Mouse (Mus musculus) monocyte, adult 59 days (primary cell): Measurements from ENCODE around the gene Pom121l2. TPM values are rescaled to one million over a fixed set of nuclear protein-coding genes. Genes with fewer than 3 reads are reported as not detected.

Experiments
- total RNA-seq, 2 experiments: library from RNA; stranded (reverse); gene quantifications; one replicate each; pipeline ENCODE4 v1.2.4; 2023

Pom121l2 gene
- not detected for total RNA-seq

GRCm38 (mm10) chr13:21980981-21981802 lies at the start of gene Pom121l2:
Gene Pom121l2, plus strand, starts transcription at chr13:21981194.

GRCm38 (mm10) chr13:21944926-21945740 lies 35.9 kb upstream of the Pom121l2 start, which contains the start of gene Zfp184:
Gene Zfp184, plus strand, starts transcription at chr13:21945094.

GRCm38 (mm10) chr13:22009642-22010041 lies 28.6 kb downstream of the Pom121l2 start, which contains the start of gene Prss16:
Gene Prss16, minus strand, starts transcription at chr13:22009742.

GRCm38 (mm10) chr13:22035267-22036148 lies 54.5 kb downstream of the Pom121l2 start, which contains the start of the genes Hist1h2ah and Hist1h2bk:
Gene Hist1h2ah, minus strand, starts transcription at chr13:22035568.
Gene Hist1h2bk, plus strand, starts transcription at chr13:22035870.

Other genes starting within 250 kb of the Pom121l2 start
- 10 to 100 TPM; 15.5 to 16.5 TPM for gene Hist1h4j, start 246.1 kb upstream of the Pom121l2 start, total RNA-seq
- 100 to 1,000 TPM; 368 to 459 TPM for gene Hist1h4k, start 230.7 kb upstream of the Pom121l2 start, total RNA-seq
- 10 to 100 TPM; 38.3 to 45.1 TPM for gene Hist1h2ak, start 227.4 kb upstream of the Pom121l2 start, total RNA-seq
- gene Hist1h2bn, start 227.1 kb upstream of the Pom121l2 start, total RNA-seq = 100 to 1,000 TPM in 1 of 2 experiments, 10 to 100 TPM in 1; 96.0 to 110 TPM
- 100 to 1,000 TPM in 1 of 2 experiments, 10 to 100 TPM in 1; 97.5 to 117 TPM for gene Hist1h1b, start 200.6 kb upstream of the Pom121l2 start, total RNA-seq
- 100 to 1,000 TPM; 136 to 153 TPM for gene Hist1h3i, start 197.8 kb upstream of the Pom121l2 start, total RNA-seq
- gene Hist1h2an, start 194.0 kb upstream of the Pom121l2 start, total RNA-seq = 10 to 100 TPM; 24.1 to 24.2 TPM
- gene Hist1h2bp, start 193.7 kb upstream of the Pom121l2 start, total RNA-seq = 10 to 100 TPM; 19.4 to 40.1 TPM
- gene Hist1h2bq, start 171.0 kb upstream of the Pom121l2 start, total RNA-seq = 100 to 1,000 TPM; 150 to 156 TPM
- 100 to 1,000 TPM; 303 to 332 TPM for gene Hist1h2ao, start 170.7 kb upstream of the Pom121l2 start, total RNA-seq
- gene Hist1h4m, start 169.4 kb upstream of the Pom121l2 start, total RNA-seq = 100 to 1,000 TPM; 127 to 412 TPM
- 100 to 1,000 TPM in 1 of 2 experiments, 10 to 100 TPM in 1; 44.0 to 264 TPM for gene Hist1h4n, start 149.0 kb upstream of the Pom121l2 start, total RNA-seq
- 10 to 100 TPM; 29.1 to 43.8 TPM for gene Hist1h2ap, start 147.7 kb upstream of the Pom121l2 start, total RNA-seq
- gene Hist1h2br, start 147.5 kb upstream of the Pom121l2 start, total RNA-seq = 100 to 1,000 TPM; 156 to 160 TPM
- gene Zfp184, start 36.1 kb upstream of the Pom121l2 start, total RNA-seq = under 1 TPM; 0.37 to 0.85 TPM
- not detected for gene Prss16, start 28.5 kb downstream of the Pom121l2 start, total RNA-seq
- 10 to 100 TPM in 1 of 2 experiments, 1 to 10 TPM in 1; 6.2 to 21.1 TPM for gene Hist1h2ah, start 54.4 kb downstream of the Pom121l2 start, total RNA-seq
- gene Hist1h2bk, start 54.7 kb downstream of the Pom121l2 start, total RNA-seq = 10 to 100 TPM; 41.1 to 44.2 TPM
- 100 to 1,000 TPM in 1 of 2 experiments, 10 to 100 TPM in 1; 97.7 to 127 TPM for gene Hist1h4i, start 60.2 kb downstream of the Pom121l2 start, total RNA-seq
- gene Hist1h2ag, start 61.8 kb downstream of the Pom121l2 start, total RNA-seq = 10 to 100 TPM; 48.0 to 57.6 TPM
- 10 to 100 TPM; 87.4 to 91.5 TPM for gene Hist1h2bj, start 62.0 kb downstream of the Pom121l2 start, total RNA-seq
- gene Vmn1r188, start 103.2 kb downstream of the Pom121l2 start, total RNA-seq = not detected
- not detected for gene Vmn1r189, start 124.6 kb downstream of the Pom121l2 start, total RNA-seq
- gene Vmn1r191, start 202.8 kb downstream of the Pom121l2 start, total RNA-seq = not detected
- gene Vmn1r192, start 209.9 kb downstream of the Pom121l2 start, total RNA-seq = not detected
- not detected for gene Vmn1r193, start 242.0 kb downstream of the Pom121l2 start, total RNA-seq